Mouse (Mus musculus): ENCODE data around the gene Fbxl4.
"Not testable (repeated sequence)": the region's sequence is repeated elsewhere in the genome, so short reads cannot be mapped to it uniquely, and the experiment has no call there.

Fbxl4 gene

GRCm38 (mm10) chr4:22357266-22357930, at the start of gene Fbxl4:
Gene Fbxl4 (plus strand): TSS chr4:22357543.
- peak; percentile 84 for DNase-seq

GRCm38 (mm10) chr4:22314564-22314963, 42.8 kb upstream of the Fbxl4 start:
- no peak for DNase-seq

- no peak for DNase-seq
These were observed 14.3 kb upstream of the Fbxl4 start for GRCm38 (mm10) chr4:22342816-22343573.

- DNase-seq: not testable (repeated sequence)
These were observed 8.3 kb upstream of the Fbxl4 start for GRCm38 (mm10) chr4:22349086-22349485.

GRCm38 (mm10) chr4:22357931-22358300, 573 bp downstream of the Fbxl4 start:
- DNase-seq: no peak

- DNase-seq: peak; percentile 19
These were observed 1.1 kb downstream of the Fbxl4 start for GRCm38 (mm10) chr4:22358487-22358886.

- no peak for DNase-seq
These were observed 10.0 kb downstream of the Fbxl4 start for GRCm38 (mm10) chr4:22367368-22367767.

GRCm38 (mm10) chr4:22378516-22378915, 21.2 kb downstream of the Fbxl4 start:
- no peak for DNase-seq

- DNase-seq: no peak
These were observed 23.3 kb downstream of the Fbxl4 start for GRCm38 (mm10) chr4:22380646-22381045.

GRCm38 (mm10) chr4:22383528-22384265, 26.4 kb downstream of the Fbxl4 start:
- DNase-seq: no peak

GRCm38 (mm10) chr4:22390045-22390444, 32.7 kb downstream of the Fbxl4 start:
- DNase-seq: no peak

GRCm38 (mm10) chr4:22392777-22393473, 35.6 kb downstream of the Fbxl4 start:
- no peak for DNase-seq

GRCm38 (mm10) chr4:22395404-22395803, 38.1 kb downstream of the Fbxl4 start:
- no peak for DNase-seq

GRCm38 (mm10) chr4:22396484-22397000, 39.2 kb downstream of the Fbxl4 start:
- no peak for DNase-seq

GRCm38 (mm10) chr4:22397003-22397402, 39.7 kb downstream of the Fbxl4 start:
- no peak for DNase-seq

- DNase-seq: no peak
These were observed 44.7 kb downstream of the Fbxl4 start for GRCm38 (mm10) chr4:22402032-22402431.

- DNase-seq: no peak
These were observed 45.6 kb downstream of the Fbxl4 start for GRCm38 (mm10) chr4:22402930-22403329.

GRCm38 (mm10) chr4:22420627-22421026, 63.3 kb downstream of the Fbxl4 start:
- no peak for DNase-seq

- no peak for DNase-seq
These were observed 65.1 kb downstream of the Fbxl4 start for GRCm38 (mm10) chr4:22422400-22422799.

GRCm38 (mm10) chr4:22428150-22428549, 70.8 kb downstream of the Fbxl4 start:
- no peak for DNase-seq

GRCm38 (mm10) chr4:22469575-22469974, 112.2 kb downstream of the Fbxl4 start:
- DNase-seq: no peak

GRCm38 (mm10) chr4:22476967-22477710, 119.8 kb downstream of the Fbxl4 start:
- DNase-seq: no peak

Data from cerebellum, adult 9-10 months (tissue).